Mouse (Mus musculus): Measurements from ENCODE around the gene Bet1l. TPM values are rescaled to one million over a fixed set of nuclear protein-coding genes. Genes with fewer than 3 reads are reported as not detected.

Gene Bet1l
- total RNA-seq, 2 experiments from 2014 or later: 24.6 to 24.8 TPM

GRCm38 (mm10) chr7:140822731-140823130 lies 34.6 kb downstream of the Bet1l start:
- no peak for TF ChIP-seq CTCF (IDR thresholded peaks at IDR 0.05)
- no peak for DNase-seq (ENCODE audit: extremely low spot score in 1 of 2, low spot score in 2 of 2)
- Histone ChIP-seq H3K4me3 (no peak overlapping the region), H3K27ac (no peak overlapping the region; the same call in 1 of the 2 replicates)
- intact Hi-C loops (cut with DNase I): no loop called here

GRCm38 (mm10) chr7:140821653-140822329 lies 35.6 kb downstream of the Bet1l start, which contains the start of gene Zfp941:
Gene Zfp941 (minus strand): TSS chr7:140822178.
- no peak for TF ChIP-seq CTCF (IDR thresholded peaks at IDR 0.05)
- intact Hi-C loops (cut with DNase I): no loop called here
- DNase-seq (ENCODE audit: extremely low spot score in 1 of 2, low spot score in 2 of 2): peak; percentile 67 to 68
- H3K4me3 ChIP-seq: peak within 1 kb of the TSS; percentile 49
- peak within 1 kb of the TSS; percentile 93 for H3K27ac ChIP-seq

- H3K27ac ChIP-seq: peak overlapping the region; percentile 93
- DNase-seq (ENCODE audit: extremely low spot score in 1 of 2, low spot score in 2 of 2): no peak
- TF ChIP-seq CTCF (IDR thresholded peaks at IDR 0.05): no peak
- peak overlapping the region; percentile 49 for H3K4me3 ChIP-seq
- intact Hi-C loops (cut with DNase I): no loop called here
Measured at GRCm38 (mm10) chr7:140821305-140821652, 36.1 kb downstream of the Bet1l start.

GRCm38 (mm10) chr7:140820173-140820572 lies 37.2 kb downstream of the Bet1l start:
- H3K27ac ChIP-seq: no peak overlapping the region
- intact Hi-C loops (cut with DNase I): no loop called here
- DNase-seq (ENCODE audit: extremely low spot score in 1 of 2, low spot score in 2 of 2): no peak
- H3K4me3 ChIP-seq: no peak overlapping the region
- no peak for TF ChIP-seq CTCF (IDR thresholded peaks at IDR 0.05)

- intact Hi-C loops (cut with DNase I): no loop called here
- TF ChIP-seq CTCF (IDR thresholded peaks at IDR 0.05): no peak
- no peak overlapping the region for H3K27ac ChIP-seq
Measured at GRCm38 (mm10) chr7:140812850-140813249, 44.5 kb downstream of the Bet1l start.

GRCm38 (mm10) chr7:140811714-140812113 lies 45.7 kb downstream of the Bet1l start:
- intact Hi-C loops (cut with DNase I): no loop called here
- Histone ChIP-seq H3K4me3 (no peak overlapping the region), H3K27ac (peak overlapping the region; percentile 40; the same call in 1 of the 2 replicates)
- no peak for DNase-seq (ENCODE audit: extremely low spot score in 1 of 2, low spot score in 2 of 2)
- no peak for TF ChIP-seq CTCF (IDR thresholded peaks at IDR 0.05)

More at GRCm38 (mm10) chr7:140812850-140813249, 44.5 kb downstream of the Bet1l start:
- DNase-seq (ENCODE audit: extremely low spot score in 1 of 2, low spot score in 2 of 2): no peak
- H3K4me3 ChIP-seq: no peak overlapping the region

- TF ChIP-seq CTCF (IDR thresholded peaks at IDR 0.05): peak; percentile 23; the same call in 1 of the 2 replicates
- Histone ChIP-seq H3K27ac (no peak overlapping the region), H3K4me3 (no peak overlapping the region)
- no peak for DNase-seq (ENCODE audit: extremely low spot score in 1 of 2, low spot score in 2 of 2)
- intact Hi-C loops (cut with DNase I): no loop called here
Measured at GRCm38 (mm10) chr7:140810496-140810895, 46.9 kb downstream of the Bet1l start.

GRCm38 (mm10) chr7:140805704-140806103 lies 51.7 kb downstream of the Bet1l start:
- H3K4me3 ChIP-seq: no peak overlapping the region
- intact Hi-C loops (cut with DNase I): loop anchor here (5.0 to 10.0 kb wide), 2 partner anchors 621 to 653 kb away; partner anchors contain the start of gene Sprn
- DNase-seq (ENCODE audit: extremely low spot score in 1 of 2, low spot score in 2 of 2): peak; percentile 52 to 59
- TF ChIP-seq CTCF (IDR thresholded peaks at IDR 0.05): peak; percentile 81
- H3K27ac ChIP-seq: no peak overlapping the region

Other genes starting within 250 kb of the Bet1l start
- not detected for gene Olfr61, start 228.6 kb downstream of the Bet1l start, total RNA-seq (2021)
- not detected for gene Olfr53, start 211.1 kb downstream of the Bet1l start, total RNA-seq (2021)
- gene Olfr539, start 197.6 kb downstream of the Bet1l start, total RNA-seq (2021): under 1 TPM; 0.05 to 0.09 TPM
- gene Olfr45, start 175.6 kb downstream of the Bet1l start, total RNA-seq (2021): not detected
- gene Olfr541, start 160.3 kb downstream of the Bet1l start, total RNA-seq (2021): not detected
- not detected for gene Cyp2e1, start 93.8 kb downstream of the Bet1l start, total RNA-seq (2021)
- gene Syce1, start 69.7 kb downstream of the Bet1l start, total RNA-seq (2021): under 1 TPM; 0.32 to 0.47 TPM
- gene Zfp941, start 35.4 kb downstream of the Bet1l start, total RNA-seq (2021): 10 to 100 TPM; 29.1 to 31.2 TPM
- 1 to 10 TPM; 3.9 to 5.9 TPM for gene Urah, start 22.6 kb downstream of the Bet1l start, total RNA-seq (2021)
- gene Scgb1c1, start 12.0 kb downstream of the Bet1l start, total RNA-seq (2021): not detected
- not detected for gene Odf3, start 9.8 kb downstream of the Bet1l start, total RNA-seq (2021)
- 1 to 10 TPM; 1.5 to 2.6 TPM for gene Gm45785, start 1.2 kb downstream of the Bet1l start, total RNA-seq (2021)
- 10 to 100 TPM; 62.1 to 74.2 TPM for gene Ric8a, start 620 bp downstream of the Bet1l start, total RNA-seq (2021)
- 100 to 1,000 TPM; 101 to 107 TPM for gene Psmd13, start 24.4 kb upstream of the Bet1l start, total RNA-seq (2021)
- gene Sirt3, start 24.7 kb upstream of the Bet1l start, total RNA-seq (2021): 10 to 100 TPM; 72.2 to 76.5 TPM
- gene Cox8b, start 42.9 kb upstream of the Bet1l start, total RNA-seq (2021): 1 to 10 TPM in 1 of 2 experiments, not detected in 1; 2.0 TPM
- 1 to 10 TPM in 1 of 2 experiments, under 1 TPM in 1; 0.68 to 1.2 TPM for gene Nlrp6, start 63.3 kb upstream of the Bet1l start, total RNA-seq (2021)
- gene Pgghg, start 83.8 kb upstream of the Bet1l start, total RNA-seq (2021): 1 to 10 TPM; 4.5 to 4.7 TPM
- gene Ifitm5, start 92.7 kb upstream of the Bet1l start, total RNA-seq (2021): not detected
- not detected for gene Gm45717, start 98.4 kb upstream of the Bet1l start, total RNA-seq (2021)
- gene Ifitm2, start 98.4 kb upstream of the Bet1l start, total RNA-seq (2021): 10 to 100 TPM; 10.8 to 17.7 TPM
- 1 to 10 TPM; 3.7 to 5.8 TPM for gene Ifitm1, start 109.6 kb upstream of the Bet1l start, total RNA-seq (2021)
- gene Ifitm3, start 153.2 kb upstream of the Bet1l start, total RNA-seq (2021): 10 to 100 TPM; 10.9 to 16.7 TPM
- gene Ifitm6, start 160.3 kb upstream of the Bet1l start, total RNA-seq (2021): under 1 TPM in 1 of 2 experiments, not detected in 1; 0.57 TPM
- gene Gm17387, start 171.6 kb upstream of the Bet1l start, total RNA-seq (2021): not detected
- gene B4galnt4, start 203.5 kb upstream of the Bet1l start, total RNA-seq (2021): 10 to 100 TPM; 87.4 to 95.9 TPM
- gene Pkp3, start 220.6 kb upstream of the Bet1l start, total RNA-seq (2021): not detected
- gene Sigirr, start 243.0 kb upstream of the Bet1l start, total RNA-seq (2021): 1 to 10 TPM; 1.7 to 3.4 TPM

All from left cerebral cortex, adult 2 months (tissue).